Mouse (Mus musculus) thymus, adult 2 months (tissue): ENCODE data around the gene Ap1s1.

ENCODE experiments used
- CTCF ChIP-seq: fragments of 200-500 bp; IDR thresholded peaks from 2 replicates; pipeline ENCODE4 v1.5.1; 2012; ENCODE audit warnings: mild to moderate bottlenecking, control low read depth, low read length, moderate library complexity, borderline replicate concordance; ENCODE audit not compliant: control insufficient read depth, poor library complexity, insufficient read depth; ENCODE audit errors: extremely low read depth
- POLR2A ChIP-seq: fragments of 200-500 bp; IDR thresholded peaks from 2 replicates; pipeline ENCODE4 v1.6.1; 2012; ENCODE audit warnings: mild to moderate bottlenecking, low read length, control low read depth, moderate library complexity; ENCODE audit not compliant: control insufficient read depth, poor library complexity, insufficient read depth; ENCODE audit errors: extremely low read depth

GRCm38 (mm10) chr5:137041442-137041841, 4.5 kb downstream of the Ap1s1 start:
- TF ChIP-seq CTCF (no peak), POLR2A (no peak)
